Mouse (Mus musculus) embryonic stem cell, embryonic (primary cell): ENCODE data around the gene Exosc8.

Experiments
- CTCF ChIA-PET, 4 experiments: fragments of 300-600 bp in 2 of 4; fragments of 350-600 bp in 2 of 4; sonication (Branson Sonifier 250); formaldehyde crosslinking; loops; one replicate each; lab custom pipeline; 2022; ENCODE audit warnings: inconsistent platforms in 2 of 4; lab: Charles Lee
- POLR2A ChIA-PET, 4 experiments: fragments of 300-600 bp in 2 of 4; fragments of 350-600 bp in 2 of 4; sonication (Branson Sonifier 250); formaldehyde crosslinking; loops; one replicate each; lab custom pipeline; 2022; ENCODE audit warnings: antibody characterized with exemption in 4 of 4, inconsistent platforms in 1 of 4; lab: Charles Lee

Gene Exosc8

GRCm38 (mm10) chr3:54717348-54717747 lies 17.8 kb downstream of the Exosc8 start:
- CTCF ChIA-PET, result interaction anchor here in 2 of 4 experiments (0.8 to 1.2 kb wide), 3 partner anchors 18 to 28 kb away, joined by 3 to 4 read pairs (median 3); partner anchors contain the start of genes Alg5 (in 2 of the 2) and Exosc8 (in 1 of the 2)
- POLR2A ChIA-PET, result interaction anchor here in 2 of 4 experiments (0.7 to 2.2 kb wide), 9 partner anchors 10 to 28 kb away, joined by 3 to 7 read pairs (median 3); partner anchors contain the start of gene Supt20 (in 2 of the 2)

GRCm38 (mm10) chr3:54715461-54715860 lies 19.7 kb downstream of the Exosc8 start:
- CTCF ChIA-PET, result interaction anchor here in 2 of 4 experiments (0.5 to 0.6 kb wide), 2 partner anchors 77 to 615 kb away, joined by 3 read pairs; no protein-coding TSS in a partner anchor
- POLR2A ChIA-PET, result interaction anchor here in 2 of 4 experiments (0.9 to 2.2 kb wide), 5 partner anchors 9 to 18 kb away, joined by 3 to 7 read pairs (median 5); no protein-coding TSS in a partner anchor

GRCm38 (mm10) chr3:54714253-54714652 lies 20.9 kb downstream of the Exosc8 start, which contains the start of gene Gm21958:
Gm21958 (minus strand) TSS chr3:54714353.
- POLR2A ChIA-PET, result interaction anchor here in 1 of 4 experiments (0.7 to 2.0 kb wide), 4 partner anchors 9 to 18 kb away, joined by 4 to 6 read pairs (median 5); no protein-coding TSS in a partner anchor
- CTCF ChIA-PET, result no interaction called here

GRCm38 (mm10) chr3:54708972-54709371 lies 26.2 kb downstream of the Exosc8 start:
- ChIA-PET POLR2A (no interaction called here), CTCF (interaction anchor here in 1 of 4 experiments (0.8 kb wide), 1 partner anchor 37 kb away, joined by 3 read pairs; no protein-coding TSS in a partner anchor)

- ChIA-PET POLR2A (interaction anchor here in 3 of 4 experiments (0.8 to 2.5 kb wide), 10 partner anchors 11 to 31 kb away, joined by 3 to 12 read pairs (median 6); partner anchors contain the start of genes Supt20 (in 3 of the 3), Alg5 (in 1 of the 3) and Exosc8 (in 1 of the 3)), CTCF (interaction anchor here in 1 of 4 experiments (1.4 kb wide), 1 partner anchor 18 kb away, joined by 4 read pairs; no protein-coding TSS in a partner anchor)
These were observed 31.1 kb downstream of the Exosc8 start for GRCm38 (mm10) chr3:54704106-54704505.

- CTCF ChIA-PET, result no interaction called here
These were observed 35.4 kb downstream of the Exosc8 start for GRCm38 (mm10) chr3:54699759-54700301.

GRCm38 (mm10) chr3:54693056-54693415 lies 42.2 kb downstream of the Exosc8 start:
- ChIA-PET CTCF (interaction anchor here in 3 of 4 experiments (0.6 to 1.8 kb wide), 13 partner anchors 10 to 1839 kb away, joined by 3 to 12 read pairs (median 4); partner anchors contain the start of genes Alg5 (in 2 of the 3) and Exosc8 (in 2 of the 3)), POLR2A (interaction anchor here in 3 of 4 experiments (0.6 to 1.8 kb wide), 55 partner anchors 9 to 489 kb away, joined by 3 to 13 read pairs (median 4); partner anchors contain the start of genes Alg5 (in 3 of the 3), Exosc8 (in 3 of the 3), Sohlh2 (in 1 of the 3) and Spg20 (in 1 of the 3))

More at GRCm38 (mm10) chr3:54699759-54700301, 35.4 kb downstream of the Exosc8 start:
- POLR2A ChIA-PET, result interaction anchor here in 1 of 4 experiments (0.7 to 1.1 kb wide), 2 partner anchors 14 to 21 kb away, joined by 3 read pairs; no protein-coding TSS in a partner anchor

- ChIA-PET CTCF (interaction anchor here in 3 of 4 experiments (0.6 to 1.8 kb wide), 13 partner anchors 10 to 1839 kb away, joined by 3 to 12 read pairs (median 4); partner anchors contain the start of genes Alg5 (in 2 of the 3) and Exosc8 (in 2 of the 3)), POLR2A (interaction anchor here in 3 of 4 experiments (0.6 to 1.8 kb wide), 55 partner anchors 9 to 489 kb away, joined by 3 to 13 read pairs (median 4); partner anchors contain the start of genes Alg5 (in 3 of the 3), Exosc8 (in 3 of the 3), Sohlh2 (in 1 of the 3) and Spg20 (in 1 of the 3))
These were observed 42.8 kb downstream of the Exosc8 start, which contains the start of gene Supt20 for GRCm38 (mm10) chr3:54692202-54693055. Supt20 (plus strand) TSS chr3:54692807.

- POLR2A ChIA-PET, result no interaction called here
- CTCF ChIA-PET, result no interaction called here
These were observed 46.1 kb downstream of the Exosc8 start for GRCm38 (mm10) chr3:54689091-54689490.

- ChIA-PET CTCF (no interaction called here), POLR2A (no interaction called here)
These were observed 47.9 kb downstream of the Exosc8 start for GRCm38 (mm10) chr3:54687245-54687644.

- CTCF ChIA-PET, result no interaction called here
- POLR2A ChIA-PET, result no interaction called here
These were observed 50.0 kb downstream of the Exosc8 start for GRCm38 (mm10) chr3:54685202-54685601.

- ChIA-PET POLR2A (interaction anchor here in 2 of 4 experiments (0.7 to 2.0 kb wide), 2 partner anchors 11 to 14 kb away, joined by 3 to 7 read pairs; partner anchors contain the start of gene Supt20 (in 1 of the 2)), CTCF (no interaction called here)
These were observed 53.6 kb downstream of the Exosc8 start for GRCm38 (mm10) chr3:54681310-54682204.
